ENCODE assay signal across 24 mouse cellular contexts in genomic region chr7:75236386-75236785, GRCm38 (mm10).
"Had no signal": no experiment of that assay in that cellular context is flagged by ENCODE, and none has a peak within 500 bp of the region (broad histone marks: within the 10 kb centered on the region; RNA-seq: fewer than 3 reads in every experiment).

No protein-coding gene starts in this region.

- H3K36me3 ChIP-seq: embryonic facial prominence, embryonic 10.5 days; embryonic facial prominence, embryonic 12.5 days; embryonic facial prominence, embryonic 13.5 days; embryonic facial prominence, embryonic 15.5 days; forebrain, embryonic 10.5 days; forebrain, embryonic 12.5 days; forebrain, embryonic 15.5 days; heart, embryonic 10.5 days had no signal

- H3K9ac ChIP-seq: embryonic facial prominence, embryonic 12.5 days; embryonic facial prominence, embryonic 13.5 days; embryonic facial prominence, embryonic 15.5 days; forebrain, embryonic 12.5 days; forebrain, embryonic 13.5 days; forebrain, embryonic 15.5 days had no signal

- H3K4me1 ChIP-seq: embryonic facial prominence, embryonic 10.5 days; embryonic facial prominence, embryonic 12.5 days; embryonic facial prominence, embryonic 13.5 days; embryonic facial prominence, embryonic 15.5 days; heart, embryonic 10.5 days had no signal

- H3K27ac ChIP-seq: embryonic facial prominence, embryonic 10.5 days; embryonic facial prominence, embryonic 12.5 days; embryonic facial prominence, embryonic 13.5 days; embryonic facial prominence, embryonic 15.5 days; forebrain, embryonic 10.5 days; forebrain, embryonic 12.5 days; forebrain, embryonic 13.5 days; forebrain, embryonic 15.5 days; gastrocnemius, adult 2 months; heart, adult 2 months; heart, embryonic 10.5 days had no signal

- H3K9me3 ChIP-seq: embryonic facial prominence, embryonic 10.5 days; embryonic facial prominence, embryonic 12.5 days; embryonic facial prominence, embryonic 13.5 days; embryonic facial prominence, embryonic 15.5 days; forebrain, embryonic 10.5 days; forebrain, embryonic 12.5 days; forebrain, embryonic 13.5 days; forebrain, embryonic 15.5 days; heart, embryonic 10.5 days had no signal

- ATAC-seq: forebrain, embryonic 13.5 days; forebrain, embryonic 14.5 days; forebrain, embryonic 15.5 days; forebrain, embryonic 16.5 days had no signal

- H3K27me3 ChIP-seq: embryonic facial prominence, embryonic 12.5 days; embryonic facial prominence, embryonic 13.5 days; embryonic facial prominence, embryonic 15.5 days; forebrain, embryonic 12.5 days; forebrain, embryonic 13.5 days; forebrain, embryonic 15.5 days had no signal

- H3K4me3 ChIP-seq: embryonic facial prominence, embryonic 10.5 days; embryonic facial prominence, embryonic 12.5 days; embryonic facial prominence, embryonic 13.5 days; embryonic facial prominence, embryonic 15.5 days; erythroblast, embryonic 14.5 days; forebrain, embryonic 10.5 days; forebrain, embryonic 12.5 days; forebrain, embryonic 13.5 days; forebrain, embryonic 15.5 days; gastrocnemius, adult 2 months; heart, adult 2 months; heart, embryonic 10.5 days had no signal

- H3K4me2 ChIP-seq: embryonic facial prominence, embryonic 12.5 days; embryonic facial prominence, embryonic 13.5 days; embryonic facial prominence, embryonic 15.5 days; forebrain, embryonic 12.5 days; forebrain, embryonic 13.5 days; forebrain, embryonic 15.5 days had no signal

- DNase-seq: cerebellum, postnatal 10 days; cerebellum, postnatal 14 days; cerebellum, postnatal 36 days; embryo, embryonic 11 days; gastrocnemius, adult 2 months; gastrocnemius, postnatal 10 days; gastrocnemius, postnatal 14 days; gastrocnemius, postnatal 25 days; gastrocnemius, postnatal 36 days; heart, adult 11 months; heart, adult 18-20 months; heart, adult 2 months had no signal
